Mouse (Mus musculus) hindbrain, postnatal 0 days (tissue): ENCODE measurements around the gene Zfp683. TPM values are rescaled to one million over a fixed set of nuclear protein-coding genes. Genes with fewer than 3 reads are reported as not detected.

ENCODE experiments used
- ATAC-seq: fragments of 200-750 bp; cut with Nextera tagmentation; 2 replicates; pipeline ENCODE4 v1.8.0; 2017; ENCODE audit warnings: mild to moderate bottlenecking, moderate TSS enrichment, moderate library complexity
- DNase-seq: peaks from one replicate; pipeline ENCODE4 v3.0.0-alpha.2; 2015; ENCODE audit warnings: low spot score
- H3K27ac ChIP-seq: fragments of 300-500 bp; sonication (generic); 2 replicates; pipeline ENCODE4 v1.5.1; 2014; ENCODE audit warnings: mild to moderate bottlenecking
- H3K27me3 ChIP-seq: fragments of 300-500 bp; sonication (generic); 2 replicates; pipeline ENCODE4 v1.6.1; 2014; ENCODE audit warnings: low read length, mixed read lengths; ENCODE audit not compliant: insufficient read depth
- H3K36me3 ChIP-seq: fragments of 300-500 bp; sonication (generic); 2 replicates; pipeline ENCODE4 v1.6.1; 2014; ENCODE audit warnings: low read length, mixed read lengths; ENCODE audit not compliant: insufficient read depth
- H3K4me1 ChIP-seq: fragments of 300-500 bp; sonication (generic); 2 replicates; pipeline ENCODE4 v1.6.1; 2014; ENCODE audit warnings: antibody characterized with exemption, low read length, mixed read lengths; ENCODE audit not compliant: insufficient read depth
- H3K4me2 ChIP-seq: fragments of 300-500 bp; sonication (generic); 2 replicates; pipeline ENCODE4 v1.6.1; 2014; ENCODE audit warnings: low read depth, mild to moderate bottlenecking, low read length, moderate library complexity, mixed read lengths
- H3K4me3 ChIP-seq: fragments of 300-500 bp; sonication (generic); 2 replicates; pipeline ENCODE4 v1.5.1; 2014; ENCODE audit warnings: low read length
- H3K9ac ChIP-seq: fragments of 300-500 bp; sonication (generic); replicated peaks from 2 replicates; pipeline ENCODE4 v1.6.1; 2014; ENCODE audit warnings: mild to moderate bottlenecking, low read length, moderate library complexity, mixed read lengths
- H3K9me3 ChIP-seq: fragments of 300-500 bp; sonication (generic); 2 replicates; pipeline ENCODE4 v1.6.1; 2016; ENCODE audit warnings: low read length, mixed read lengths
- CTCF ChIP-seq: IDR thresholded peaks from 2 replicates; pipeline ENCODE4 v1.5.1; 2016; ENCODE audit warnings: antibody characterized with exemption, control low read depth, low read depth
- WGBS: fragments of 180-500 bp; shearing (Covaris S2); extraction: QIAGEN DNeasy Blood & Tissue Kit; methylation state at CpG from one replicate; pipeline ENCODE4 v1.1.7; 2014; 5-methylcytosine and 5-hydroxymethylcytosine counted together
- polyA plus RNA-seq: library from polyadenylated mRNA; unstranded; fragments of >200 nt; fragmentation: Nextera tagmentation; extraction: Ambion mirVana; gene quantifications from 2 replicates; pipeline ENCODE4 v1.2.1, GENCODE M21; 2015
- total RNA-seq: library from RNA; depleted of rRNA; stranded (reverse); fragments of >200 nt; gene quantifications from 2 replicates; pipeline ENCODE4 v1.2.3, GENCODE M21; 2014

Gene Zfp683
- total and polyA plus RNA-seq, 2 experiments from 2014 or later, result not detected

- H3K9me3 ChIP-seq, result no peaks in the 10 kb centered on the region
- no peak overlapping the region for H3K9ac ChIP-seq
- no peaks in the 10 kb centered on the region for H3K27me3 ChIP-seq
- H3K4me2 ChIP-seq, result no peak overlapping the region
- no peak for TF ChIP-seq CTCF
- no peak overlapping the region for H3K4me3 ChIP-seq
- H3K4me1 ChIP-seq, result no peaks in the 10 kb centered on the region
- ATAC-seq (no peak), DNase-seq (no peak)
- no peaks in the 10 kb centered on the region for H3K36me3 ChIP-seq
- 61% methylated on average over 8 of the region's 8 CpGs for WGBS
- no peak overlapping the region for H3K27ac ChIP-seq
Measured at GRCm38 (mm10) chr4:134061944-134062446, 8.4 kb downstream of the Zfp683 start.

- Histone ChIP-seq H3K9ac (no peak overlapping the region), H3K9me3 (no peaks in the 10 kb centered on the region), H3K36me3 (no peaks in the 10 kb centered on the region), H3K4me3 (no peak overlapping the region), H3K27ac (no peak overlapping the region), H3K4me2 (no peak overlapping the region), H3K27me3 (no peaks in the 10 kb centered on the region), H3K4me1 (no peaks in the 10 kb centered on the region)
- ATAC-seq, result no peak
- DNase-seq, result no peak
- 69% methylated on average over 8 of the region's 8 CpGs for WGBS
- TF ChIP-seq CTCF, result no peak
Measured at GRCm38 (mm10) chr4:134062561-134062960, 8.9 kb downstream of the Zfp683 start.

GRCm38 (mm10) chr4:134065431-134066004 lies 11.9 kb downstream of the Zfp683 start:
- H3K27ac ChIP-seq, result no peak overlapping the region
- H3K9ac ChIP-seq, result no peak overlapping the region
- H3K9me3 ChIP-seq, result no peaks in the 10 kb centered on the region
- no peak overlapping the region for H3K4me3 ChIP-seq
- no peak for TF ChIP-seq CTCF
- DNase-seq (no peak), ATAC-seq (no peak)
- no peaks in the 10 kb centered on the region for H3K27me3 ChIP-seq
- H3K4me2 ChIP-seq, result no peak overlapping the region
- WGBS, result 23% methylated on average over 23 of the region's 23 CpGs
- H3K4me1 ChIP-seq, result no peaks in the 10 kb centered on the region
- no peaks in the 10 kb centered on the region for H3K36me3 ChIP-seq

GRCm38 (mm10) chr4:134067383-134067782 lies 13.7 kb downstream of the Zfp683 start:
- ATAC-seq, result no peak
- H3K4me2 ChIP-seq, result no peak overlapping the region

GRCm38 (mm10) chr4:134067833-134068544 lies 14.4 kb downstream of the Zfp683 start:
- Histone ChIP-seq H3K9ac (no peak overlapping the region), H3K4me1 (no peaks in the 10 kb centered on the region), H3K4me3 (no peak overlapping the region), H3K4me2 (no peak overlapping the region), H3K9me3 (no peaks in the 10 kb centered on the region), H3K27ac (no peak overlapping the region), H3K27me3 (no peaks in the 10 kb centered on the region), H3K36me3 (no peaks in the 10 kb centered on the region)
- no peak for DNase-seq
- ATAC-seq, result no peak
- WGBS, result 85% methylated on average over 7 of the region's 7 CpGs
- no peak for TF ChIP-seq CTCF

More at GRCm38 (mm10) chr4:134067383-134067782, 13.7 kb downstream of the Zfp683 start:
- no peaks in the 10 kb centered on the region for H3K27me3 ChIP-seq
- no peaks in the 10 kb centered on the region for H3K4me1 ChIP-seq
- H3K27ac ChIP-seq, result no peak overlapping the region
- no peak for DNase-seq
- 92% methylated on average over 8 of the region's 8 CpGs for WGBS
- no peaks in the 10 kb centered on the region for H3K36me3 ChIP-seq
- TF ChIP-seq CTCF, result no peak
- no peak overlapping the region for H3K4me3 ChIP-seq
- no peaks in the 10 kb centered on the region for H3K9me3 ChIP-seq
- no peak overlapping the region for H3K9ac ChIP-seq

- ATAC-seq, result no peak
- H3K4me3 ChIP-seq, result no peak overlapping the region
- H3K9me3 ChIP-seq, result no peaks in the 10 kb centered on the region
- no peak overlapping the region for H3K27ac ChIP-seq
- no peak overlapping the region for H3K9ac ChIP-seq
- WGBS, result 87% methylated on average over 4 of the region's 4 CpGs
- no peaks in the 10 kb centered on the region for H3K4me1 ChIP-seq
- H3K27me3 ChIP-seq, result no peaks in the 10 kb centered on the region
- no peak for TF ChIP-seq CTCF
- no peaks in the 10 kb centered on the region for H3K36me3 ChIP-seq
- no peak overlapping the region for H3K4me2 ChIP-seq
- no peak for DNase-seq
Measured at GRCm38 (mm10) chr4:134068793-134069580, 15.3 kb downstream of the Zfp683 start.
